Mouse (Mus musculus): ENCODE measurements at regions not wholly inside any gene's neighbourhood (a gene's known extent, or its start where the extent isn't known, plus 50 kb on each side); places are given as distances from the start of the nearest gene placed in this dataset.

DNA sequence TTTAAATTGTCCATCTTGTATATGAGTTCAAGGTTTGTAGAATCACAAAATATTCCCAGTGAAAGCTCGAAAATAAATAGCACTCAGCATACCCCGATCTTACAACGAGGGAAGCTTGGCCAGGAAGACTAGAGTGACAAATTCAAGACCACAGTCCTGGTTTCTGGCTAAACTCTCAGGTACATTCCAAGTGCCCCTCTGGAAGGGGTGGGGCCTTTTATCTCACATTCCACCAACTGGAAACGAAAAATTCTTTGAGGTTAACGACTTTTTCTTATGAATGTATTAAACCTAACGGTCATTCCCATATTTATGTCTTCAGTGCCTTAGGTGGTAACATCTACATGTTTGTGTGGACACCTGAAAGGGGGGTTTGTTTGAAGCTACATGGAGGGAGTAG, 50.8 kb upstream of the Spred1 start:
- TF ChIP-seq CTCF (IDR thresholded peaks at IDR 0.05; ENCODE audit: low read depth): no peak
- no peak overlapping the region for H3K4me2 ChIP-seq (ENCODE audit: low read length)
- no peaks in the 10 kb centered on the region for H3K36me3 ChIP-seq (ENCODE audit: insufficient read depth, low read length)
- no peaks in the 10 kb centered on the region for H3K27me3 ChIP-seq (ENCODE audit: insufficient read depth, low read length)
- H3K9ac ChIP-seq (ENCODE audit: low read depth, low read length): no peak overlapping the region
- H3K4me3 ChIP-seq (replicated peaks; ENCODE audit: low read depth, low read length): no peak overlapping the region
- ATAC-seq (replicated peaks; ENCODE audit: low FRiP score, low read depth) (no peak), DNase-seq (ENCODE audit: low spot score) (no peak)
- no peak overlapping the region for H3K27ac ChIP-seq
- H3K9me3 ChIP-seq (replicated peaks; ENCODE audit: low read length): no peaks in the 10 kb centered on the region
- H3K4me1 ChIP-seq (replicated peaks; ENCODE audit: insufficient read depth, low read length): no peaks in the 10 kb centered on the region
- WGBS: 73% methylated on average over 6 of the region's 6 CpGs

DNA sequence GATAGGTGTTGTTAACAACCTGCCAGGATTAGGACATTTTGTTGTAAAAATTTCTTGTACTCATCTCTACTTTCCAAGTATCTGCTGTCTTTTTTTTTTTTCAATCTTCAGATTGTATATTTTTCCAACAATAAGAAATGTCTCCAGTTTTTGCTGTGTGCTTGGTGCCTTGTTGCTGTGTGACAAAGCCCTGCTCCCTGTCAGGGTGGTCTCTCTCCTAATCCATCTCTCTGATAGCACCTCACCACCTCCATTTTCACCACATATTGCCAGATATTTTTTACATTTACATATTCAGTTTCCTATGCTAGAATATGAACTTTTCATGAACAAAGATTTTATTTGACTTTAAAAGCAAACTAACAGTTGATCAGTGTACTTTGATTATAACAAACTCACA, 50.1 kb upstream of the Spred1 start:
- TF ChIP-seq CTCF (IDR thresholded peaks at IDR 0.05; ENCODE audit: low read depth): no peak
- no peak for DNase-seq (ENCODE audit: low spot score)
- H3K27ac ChIP-seq: no peak overlapping the region

More for the DNA sequence above, 50.1 kb upstream of the Spred1 start:
- Histone ChIP-seq H3K4me1 (replicated peaks; ENCODE audit: insufficient read depth, low read length) (no peaks in the 10 kb centered on the region), H3K4me2 (ENCODE audit: low read length) (no peak overlapping the region), H3K9me3 (replicated peaks; ENCODE audit: low read length) (no peaks in the 10 kb centered on the region), H3K27me3 (ENCODE audit: insufficient read depth, low read length) (no peaks in the 10 kb centered on the region), H3K36me3 (ENCODE audit: insufficient read depth, low read length) (no peaks in the 10 kb centered on the region), H3K9ac (ENCODE audit: low read depth, low read length) (no peak overlapping the region), H3K4me3 (replicated peaks; ENCODE audit: low read depth, low read length) (no peak overlapping the region)
- no peak for ATAC-seq (replicated peaks; ENCODE audit: low FRiP score, low read depth)
